Mouse (Mus musculus) layer of hippocampus, adult 2 months (tissue): ENCODE results near the gene Ago3. TPM values are rescaled to one million over a fixed set of nuclear protein-coding genes. Genes with fewer than 3 reads are reported as not detected.

ENCODE experiments used
- DNase-seq, 2 experiments: peaks; one replicate each; pipeline ENCODE4 v3.0.0; 2022; ENCODE audit warnings: low spot score in 2 of 2
- H3K27ac ChIP-seq: fragments of 200-600 bp; 2 replicates; pipeline ENCODE4 v1.8.1; 2022
- H3K4me3 ChIP-seq: fragments of 200-600 bp; 2 replicates; pipeline ENCODE4 v1.8.1; 2022; ENCODE audit warnings: mild to moderate bottlenecking
- CTCF ChIP-seq: fragments of 200-600 bp; conservative IDR thresholded peaks from 2 replicates; pipeline ENCODE4 v1.8.1; 2022; ENCODE audit warnings: antibody characterized with exemption, mild to moderate bottlenecking, moderate library complexity
- long read RNA-seq, 2 experiments: library from polyadenylated mRNA; stranded (forward); transcript quantifications; one replicate each; pipeline ENCODE4 v2.0.0; 2021; ENCODE audit warnings: borderline mapping rate in 2 of 2
- total RNA-seq, 2 experiments: library from RNA; stranded (reverse); gene quantifications; 2 replicates each; pipeline ENCODE4 v1.2.3; 2021

Gene Ago3
- total RNA-seq, result 10 to 100 TPM; 39.3 to 50.5 TPM
- long read RNA-seq, experiment 1, partial matches to known transcripts, result 3 of 8 reads
- long read RNA-seq, experiment 1, other reads (novel, unspliced or antisense), result 5 of 8 reads
- long read RNA-seq, experiment 2, partial matches to known transcripts, result 1 of 12 reads
- long read RNA-seq, experiment 2, other reads (novel, unspliced or antisense), result 11 of 12 reads

DNA sequence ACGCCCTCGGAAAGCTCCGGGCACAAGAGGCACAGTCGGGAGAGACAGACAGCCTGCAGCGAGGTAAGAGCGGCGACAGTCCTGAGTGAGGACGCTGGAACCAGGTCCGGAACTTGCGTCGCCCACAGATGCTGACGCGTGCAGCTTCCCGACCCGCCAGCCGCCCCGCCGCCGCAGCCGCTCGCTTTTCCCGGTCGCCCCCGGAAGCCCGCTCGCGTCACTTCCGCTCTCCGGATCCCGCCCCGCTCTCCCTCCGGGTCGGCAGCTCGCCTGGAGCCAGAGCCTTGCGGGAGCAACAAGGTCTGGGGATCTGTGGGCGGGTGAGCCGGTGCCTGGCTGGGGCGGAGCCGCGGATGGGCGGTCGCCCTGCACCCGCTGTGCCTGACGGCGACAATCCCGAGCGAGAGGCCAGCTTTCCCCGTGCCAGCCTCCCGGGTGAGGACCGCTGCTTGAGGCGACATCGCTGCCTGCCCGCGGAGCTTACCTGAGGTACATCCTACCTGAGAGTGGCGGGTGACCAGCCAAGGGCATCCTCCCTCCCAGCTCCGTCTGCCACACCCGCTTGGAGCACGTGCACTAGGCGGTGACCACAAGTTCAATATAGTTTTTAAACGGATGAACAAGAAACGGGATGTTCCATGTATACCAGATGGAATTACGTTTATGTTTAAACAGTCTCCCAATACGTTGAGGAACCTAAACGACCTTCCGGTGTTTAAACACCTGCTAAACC is at the start of gene Ago3:
Gene Ago3, minus strand, starts transcription at position 210 of the 733 bp plus-strand sequence.
- peak within 1 kb of the TSS; percentile 97 for H3K27ac ChIP-seq
- peak within 1 kb of the TSS; percentile 89 for H3K4me3 ChIP-seq
- DNase-seq, result peak; percentile 94 to 96
- TF ChIP-seq CTCF, result no peak

DNA sequence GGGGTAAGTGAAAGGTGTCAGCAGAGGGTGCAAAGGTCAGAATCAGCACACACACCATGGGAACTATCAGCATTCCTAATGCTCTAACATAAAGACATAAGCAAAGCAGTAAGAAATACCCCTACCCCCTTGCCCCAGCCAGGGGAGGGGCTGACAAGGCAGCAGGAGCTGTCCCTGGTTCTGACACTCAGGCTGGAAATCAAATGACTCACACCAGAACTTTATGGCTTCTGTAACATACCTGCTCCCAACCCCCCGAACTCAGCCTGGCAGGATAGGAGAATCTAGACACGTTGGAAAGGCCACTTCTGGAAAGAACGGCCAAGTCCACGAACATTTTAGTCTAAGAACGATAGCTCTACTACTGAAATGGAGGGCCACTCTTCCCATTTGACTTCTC is 43.7 kb upstream of the Ago3 start:
- DNase-seq, result no peak
- Histone ChIP-seq H3K27ac (no peak overlapping the region), H3K4me3 (no peak overlapping the region)
- no peak for TF ChIP-seq CTCF

DNA sequence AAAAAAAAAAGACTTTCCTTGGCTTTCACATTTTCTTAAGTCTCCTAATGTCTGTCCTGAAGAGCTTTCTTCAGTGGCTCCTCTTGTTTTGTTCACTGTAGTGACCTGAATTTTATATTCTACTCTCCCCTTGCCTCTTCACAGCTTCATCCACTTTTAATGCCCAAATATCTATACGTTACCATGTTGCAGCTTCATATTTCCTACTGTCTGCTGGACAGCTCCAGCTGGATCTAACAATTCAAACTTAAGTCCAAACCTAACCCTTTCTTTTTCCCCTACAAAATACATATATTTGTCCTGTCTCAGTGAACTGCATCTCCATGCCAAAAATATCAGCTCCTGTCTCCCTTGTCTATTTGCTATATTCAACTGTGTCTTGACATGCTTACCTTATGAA is 40.0 kb upstream of the Ago3 start:
- no peak for TF ChIP-seq CTCF
- peak overlapping the region; percentile 94; the same call in 1 of the 2 replicates for H3K27ac ChIP-seq
- DNase-seq, result no peak
- H3K4me3 ChIP-seq, result no peak overlapping the region; the same call in 1 of the 2 replicates

DNA sequence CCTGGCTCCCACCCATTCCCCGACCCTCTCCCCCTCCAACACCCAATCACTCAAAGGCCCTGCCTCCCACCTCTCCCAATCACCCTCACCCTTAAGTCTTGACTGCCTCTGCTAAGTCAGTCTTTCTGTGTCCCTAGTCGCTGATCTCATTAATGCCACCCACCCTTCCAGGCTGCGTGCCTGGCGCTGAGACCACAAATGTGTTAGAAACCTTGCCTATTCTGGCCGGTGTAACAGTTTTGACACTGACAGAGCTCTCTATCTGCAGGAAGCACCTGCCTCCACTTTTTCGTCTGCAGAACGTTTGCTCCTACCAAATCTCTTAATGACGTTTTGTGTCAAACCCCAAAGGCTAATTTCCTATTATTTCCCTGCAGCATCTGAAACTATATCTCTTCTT is 39.6 kb upstream of the Ago3 start:
- TF ChIP-seq CTCF, result no peak; the same call in 1 of the 2 replicates
- no peak for DNase-seq
- H3K27ac ChIP-seq, result peak overlapping the region; percentile 94
- peak overlapping the region; percentile 88 for H3K4me3 ChIP-seq

DNA sequence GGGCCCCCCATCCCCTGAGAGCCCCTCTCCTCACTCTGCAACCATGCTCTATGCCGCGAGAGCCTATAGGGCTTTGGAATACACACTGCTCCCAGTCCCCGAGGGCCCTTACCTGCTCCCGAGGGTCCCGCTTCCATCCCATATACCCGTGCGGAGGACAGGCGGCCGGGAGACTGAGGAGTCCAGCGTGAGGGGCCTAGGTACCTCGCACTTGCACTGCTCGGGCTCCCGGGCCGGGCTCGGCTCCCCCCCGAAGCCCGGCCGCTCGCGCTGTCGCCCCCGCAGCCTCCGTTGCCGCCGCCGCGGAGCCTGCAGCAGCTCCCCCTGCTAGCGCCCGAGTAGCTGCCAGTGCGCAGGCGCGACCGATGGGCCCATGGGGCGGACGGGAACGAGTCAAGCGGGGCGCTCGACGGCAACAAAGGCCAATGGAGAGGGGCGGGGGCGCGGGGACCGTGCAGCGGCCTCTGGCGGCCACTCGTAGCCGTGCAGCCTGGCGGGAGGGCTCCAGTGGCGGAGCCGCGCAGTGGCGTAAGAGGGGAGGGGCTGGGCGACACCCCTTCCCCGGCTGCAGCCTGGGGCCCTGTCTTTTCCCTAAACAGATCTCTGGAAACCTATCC is 39.0 kb upstream of the Ago3 start, which contains the start of gene Ago1:
Gene Ago1, minus strand, starts transcription at position 299 of the 617 bp plus-strand sequence.
- H3K27ac ChIP-seq, result peak within 1 kb of the TSS; percentile 94
- peak; percentile 99 for TF ChIP-seq CTCF
- DNase-seq, result peak; percentile 95 to 98
- H3K4me3 ChIP-seq, result peak within 1 kb of the TSS; percentile 88

DNA sequence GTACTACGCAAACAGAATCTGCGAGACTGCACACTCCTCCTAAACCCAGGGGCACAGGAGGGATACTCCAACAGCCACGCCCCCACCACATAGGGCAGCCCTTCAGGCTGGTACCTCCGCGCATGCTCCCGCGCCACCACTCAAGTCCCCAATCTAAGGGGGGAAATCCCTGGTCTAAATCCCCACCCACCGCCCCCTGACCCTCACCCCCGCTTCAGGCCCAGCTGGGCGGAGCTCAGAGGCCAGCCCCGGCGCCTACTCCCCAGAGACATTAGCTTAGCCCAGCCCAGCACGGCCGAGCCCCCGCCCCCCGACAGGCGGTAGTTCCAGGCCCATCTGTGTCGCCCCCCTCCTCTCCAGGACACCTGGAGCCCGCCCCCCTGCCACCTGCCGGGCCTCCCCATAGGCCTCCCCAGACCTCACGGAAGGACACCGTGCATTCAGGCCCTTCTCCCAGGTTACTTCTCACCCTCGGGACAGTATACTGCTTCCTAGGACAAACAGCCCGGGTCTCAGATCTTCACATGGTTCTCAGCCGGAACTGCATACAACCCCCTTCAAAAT is 38.4 kb upstream of the Ago3 start:
- peak; percentile 37 to 61 for DNase-seq
- H3K27ac ChIP-seq, result peak overlapping the region; percentile 94
- H3K4me3 ChIP-seq, result peak overlapping the region; percentile 88
- TF ChIP-seq CTCF, result no peak

DNA sequence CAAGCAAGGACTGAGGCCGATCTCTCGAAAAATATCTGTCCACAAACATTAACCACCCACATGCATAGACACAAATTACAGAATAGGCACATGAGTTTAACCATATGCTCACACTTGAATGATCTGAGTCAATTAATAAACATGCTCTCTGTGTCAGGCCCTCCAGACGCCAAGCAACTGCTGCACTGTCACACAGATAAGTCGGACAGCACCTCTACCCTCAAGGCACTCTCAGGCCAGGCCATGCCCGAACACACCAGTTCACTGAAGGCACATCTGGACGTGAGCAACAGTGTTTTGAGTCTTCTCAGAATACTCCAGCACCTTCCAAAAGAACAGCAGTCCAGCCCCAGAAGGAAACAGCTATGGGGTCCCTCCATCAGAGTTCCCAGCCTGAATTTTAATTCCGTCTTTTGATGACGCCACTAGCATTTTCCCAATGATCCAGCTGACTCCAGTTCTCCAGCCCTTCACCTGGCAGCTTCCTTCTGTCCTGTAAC is 36.9 kb upstream of the Ago3 start:
- no peak for TF ChIP-seq CTCF
- DNase-seq, result no peak
- Histone ChIP-seq H3K27ac (peak overlapping the region; percentile 47; the same call in 1 of the 2 replicates), H3K4me3 (peak overlapping the region; percentile 10)

DNA sequence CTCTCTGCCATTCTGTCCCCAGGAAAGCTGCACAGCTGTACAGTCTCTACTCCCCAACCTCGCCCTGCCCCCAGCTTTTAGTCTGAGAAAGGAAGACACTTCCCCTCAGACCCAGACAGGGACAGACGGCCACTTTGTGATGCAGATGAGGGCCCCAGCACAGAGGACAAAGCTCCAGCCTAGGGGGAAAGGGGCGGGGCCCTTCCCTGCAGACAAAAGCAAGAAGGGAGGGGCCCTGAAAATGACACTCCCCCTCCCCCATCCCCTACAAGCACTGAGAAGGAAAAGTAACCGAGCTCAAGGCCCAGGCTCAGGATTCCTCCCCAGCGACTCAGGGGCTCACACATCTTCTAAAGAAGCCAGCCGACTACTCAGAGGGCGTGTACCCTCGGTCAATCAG is 36.5 kb upstream of the Ago3 start:
- Histone ChIP-seq H3K27ac (peak overlapping the region; percentile 47; the same call in 1 of the 2 replicates), H3K4me3 (peak overlapping the region; percentile 10)
- DNase-seq, result peak; percentile 38 to 44
- no peak for TF ChIP-seq CTCF

DNA sequence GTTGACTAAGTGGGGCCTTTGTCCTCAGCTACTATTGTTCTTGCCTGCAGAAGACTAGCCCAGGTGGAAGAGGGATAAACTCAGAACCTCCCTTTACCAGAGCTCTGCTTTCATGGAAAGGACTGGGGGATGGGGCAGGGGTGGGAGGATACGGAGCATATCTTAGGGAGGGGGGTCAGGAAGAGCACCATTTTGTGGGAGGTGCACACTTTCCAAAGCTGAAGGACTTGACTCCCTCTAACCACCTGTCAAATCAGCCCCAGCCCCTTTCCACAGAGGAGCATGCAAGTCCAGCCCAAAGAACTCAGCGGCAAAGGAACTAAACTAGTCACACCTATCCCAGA is 35.5 kb upstream of the Ago3 start:
- H3K27ac ChIP-seq, result no peak overlapping the region; the same call in 1 of the 2 replicates
- no peak overlapping the region for H3K4me3 ChIP-seq
- no peak for TF ChIP-seq CTCF
- DNase-seq, result no peak

DNA sequence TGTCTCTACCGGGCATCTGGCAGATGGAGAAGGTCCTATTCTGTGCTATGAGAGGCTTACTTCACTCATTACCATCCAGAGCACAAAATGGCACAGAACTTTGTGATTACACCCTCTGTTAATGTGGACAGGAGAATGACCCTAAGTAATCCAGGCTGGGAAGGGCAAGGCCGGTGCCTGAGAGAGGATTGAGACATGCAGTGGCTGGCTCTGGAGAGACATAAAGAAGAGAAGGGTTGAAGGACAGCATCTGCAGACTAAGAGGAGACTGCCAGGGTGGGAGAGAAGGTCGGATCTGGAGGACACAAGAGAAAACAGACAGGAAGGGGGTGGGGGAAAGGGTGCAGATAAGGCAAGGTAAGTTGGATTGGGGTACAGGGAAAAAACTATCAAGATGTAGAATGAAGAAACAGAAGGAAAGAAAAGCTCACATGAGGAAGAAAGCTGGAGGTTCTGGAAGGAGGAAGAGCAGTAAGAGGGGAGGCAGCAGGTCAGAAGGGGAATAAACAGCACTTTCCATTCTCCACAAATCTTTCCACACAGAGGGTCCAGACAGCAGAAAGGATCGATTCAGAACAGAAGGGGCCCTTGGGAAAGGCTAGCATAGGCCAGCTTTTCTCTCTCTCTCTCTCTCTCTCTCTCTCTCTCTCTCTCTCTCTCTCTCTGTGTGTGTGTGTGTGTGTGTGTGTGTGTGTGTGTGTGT is 35.0 kb upstream of the Ago3 start:
- Histone ChIP-seq H3K4me3 (no peak overlapping the region), H3K27ac (peak overlapping the region; percentile 28; the same call in 1 of the 2 replicates)
- no peak for TF ChIP-seq CTCF
- DNase-seq, result no peak

DNA sequence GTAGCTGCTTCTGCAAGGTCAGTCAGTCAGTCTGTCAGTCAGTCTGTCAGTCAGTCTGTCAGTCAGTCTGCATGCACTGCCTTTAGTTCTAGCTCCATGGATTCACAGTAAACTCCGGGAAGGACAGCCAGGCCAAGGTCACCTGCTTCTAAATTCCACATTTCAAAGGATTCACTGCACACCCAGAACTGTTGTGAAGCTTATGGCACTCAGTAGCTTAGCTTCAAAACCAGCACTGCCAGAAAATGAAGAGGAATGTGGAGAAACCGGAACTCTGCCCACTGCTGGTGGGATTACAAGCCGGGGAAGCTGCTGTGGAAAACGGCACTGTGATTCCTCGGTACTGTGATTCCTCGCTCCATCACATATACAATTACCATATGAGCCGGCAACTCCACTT is 26.1 kb upstream of the Ago3 start:
- Histone ChIP-seq H3K4me3 (no peak overlapping the region), H3K27ac (no peak overlapping the region)
- no peak for DNase-seq
- peak; percentile 35 for TF ChIP-seq CTCF

DNA sequence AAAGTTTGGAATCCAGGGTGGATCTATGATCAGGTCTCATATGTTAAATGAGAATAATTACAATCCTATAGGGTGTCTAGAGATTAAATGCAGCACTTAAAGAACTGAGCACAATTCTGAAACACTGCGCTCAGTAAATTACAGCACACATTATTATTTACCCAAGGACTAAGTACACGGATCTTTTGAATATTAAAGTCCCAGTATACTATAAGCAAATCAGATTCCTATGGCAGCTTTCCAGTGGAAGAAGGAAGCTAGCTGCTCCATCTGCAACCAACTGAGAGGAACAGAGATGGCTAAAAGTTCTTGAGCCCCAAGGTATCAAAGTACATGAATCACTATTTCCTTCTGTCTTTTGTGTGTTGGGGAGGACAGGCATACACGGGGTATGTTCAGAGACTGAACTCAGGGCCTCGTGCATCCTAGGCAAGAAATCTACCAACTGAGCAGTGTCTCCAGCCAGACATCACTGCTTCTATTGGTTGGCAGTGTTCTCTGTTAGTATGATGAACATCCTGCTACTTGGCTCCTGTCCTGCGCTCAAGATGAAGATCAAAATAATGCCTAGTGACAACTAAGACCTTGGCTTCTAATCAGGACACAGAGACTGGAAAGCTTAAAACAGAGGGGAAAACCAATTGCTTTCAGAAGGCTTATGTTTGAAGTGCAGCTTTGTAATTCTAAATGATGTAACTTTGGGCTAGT is 25.3 kb upstream of the Ago3 start:
- Histone ChIP-seq H3K27ac (no peak overlapping the region), H3K4me3 (no peak overlapping the region)
- no peak for DNase-seq
- TF ChIP-seq CTCF, result no peak
